Mouse (Mus musculus) heart, postnatal 10 days (tissue): ENCODE measurements around the gene Pla2g4b. TPM values are rescaled to one million over a fixed set of nuclear protein-coding genes. Genes with fewer than 3 reads are reported as not detected.

Experiments
- DNase-seq, 2 experiments: peaks; one replicate each; pipeline ENCODE4 v3.0.0; 2021
- intact Hi-C: fragments of 180-260 bp; cut with DNase I; formaldehyde crosslinking; loops from one replicate; pipeline ENCODE4 v1.15.1; 2025
- total RNA-seq, 2 experiments: library from RNA; stranded (reverse); gene quantifications; 2 replicates each; pipeline ENCODE4 v1.2.3; 2021

Pla2g4b gene
- total RNA-seq, 2 experiments from 2014 or later, result 1.7 to 1.8 TPM

DNA sequence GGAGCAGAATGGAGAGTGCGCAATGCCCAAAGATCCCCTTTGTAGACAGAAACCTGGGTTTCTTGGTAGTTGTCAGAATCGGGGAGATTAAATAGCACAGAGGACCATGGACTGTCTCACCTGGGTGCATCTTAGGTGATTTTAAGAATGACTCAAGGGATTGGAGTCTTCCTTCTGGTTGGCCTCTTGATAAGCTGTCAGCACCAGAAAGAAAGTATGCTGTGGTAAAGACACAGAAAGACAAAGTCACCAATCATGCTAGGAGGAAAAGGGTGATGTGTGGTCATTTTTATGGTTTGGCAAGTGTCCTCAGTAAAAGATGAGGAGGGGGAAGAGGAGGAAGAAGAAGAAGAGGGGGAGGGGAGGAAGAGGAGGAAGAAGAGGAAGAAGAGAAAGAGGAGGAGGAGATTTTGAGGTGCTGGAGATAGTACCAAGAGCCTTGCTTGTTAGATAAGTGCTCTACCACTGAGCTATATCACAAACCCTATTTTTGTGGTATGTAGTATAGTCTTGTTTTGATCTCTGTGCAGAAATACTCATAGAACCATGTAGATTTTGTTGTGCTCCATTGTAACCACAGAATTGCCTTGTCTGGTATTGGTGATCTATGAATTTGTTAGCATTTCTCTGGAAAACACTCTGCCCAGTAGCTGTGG is 19.3 kb upstream of the Pla2g4b start:
- intact Hi-C loops, result loop anchor here (2.0 kb wide), 1 partner anchor 215 kb away; no protein-coding TSS in a partner anchor
- DNase-seq, result no peak

DNA sequence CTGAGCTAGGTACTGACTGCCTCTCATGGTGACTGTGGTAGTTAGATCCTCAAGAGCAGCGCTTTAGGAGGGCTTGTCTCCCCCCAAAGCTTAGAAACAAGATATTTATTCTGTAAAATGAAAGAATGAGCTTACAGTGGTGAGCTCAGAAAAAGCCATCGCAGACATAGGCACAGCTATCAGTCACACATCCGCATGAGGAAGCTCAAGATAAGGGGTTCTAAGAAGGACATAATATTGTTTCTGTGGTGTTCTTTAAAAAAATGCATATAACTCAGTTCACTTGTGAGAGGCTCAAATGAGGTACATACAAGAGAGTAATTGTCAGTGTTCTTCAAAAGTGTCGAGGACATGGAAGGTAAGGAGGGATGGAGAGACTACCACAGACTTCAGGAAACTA is 17.3 kb upstream of the Pla2g4b start:
- DNase-seq, result no peak
- intact Hi-C loops, result no loop called here

DNA sequence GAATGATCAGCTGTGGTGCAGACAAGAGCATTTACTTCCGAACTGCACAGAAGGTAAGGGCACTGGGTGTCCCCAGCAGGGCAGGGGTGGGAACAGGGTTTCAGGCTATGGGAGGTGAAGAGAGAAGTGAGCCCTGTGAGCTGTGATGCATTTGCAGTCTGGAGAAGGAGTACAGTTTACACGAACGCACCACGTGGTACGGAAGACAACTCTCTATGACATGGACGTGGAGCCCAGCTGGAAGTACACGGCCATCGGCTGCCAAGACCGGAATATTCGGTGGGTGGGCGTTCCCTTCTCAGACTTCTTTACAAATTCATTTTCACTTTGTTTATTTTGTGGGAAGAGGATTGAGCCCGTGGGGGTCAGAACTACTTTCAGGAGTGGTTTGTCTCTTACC is 15.6 kb upstream of the Pla2g4b start:
- intact Hi-C loops, result no loop called here
- DNase-seq, result no peak

DNA sequence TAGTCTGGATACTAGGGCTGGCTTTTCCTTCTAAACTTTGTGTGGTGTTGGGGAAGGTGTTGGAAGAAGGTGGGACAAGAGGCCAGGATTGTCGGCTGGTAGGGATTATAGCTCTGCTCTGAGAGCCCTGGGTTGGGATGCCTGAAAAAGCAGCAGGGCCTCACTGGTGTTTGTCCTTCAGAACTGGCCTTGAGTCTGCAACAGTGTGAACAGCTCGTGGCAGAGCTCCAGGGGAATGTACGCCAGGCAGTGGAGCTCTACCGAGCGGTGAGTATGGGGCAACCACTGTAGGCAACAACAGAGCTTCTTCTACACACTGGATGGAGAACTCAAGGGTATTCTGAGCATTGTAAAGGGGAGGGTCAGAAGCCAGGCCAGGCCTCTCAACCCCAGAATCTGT is 8.9 kb upstream of the Pla2g4b start:
- intact Hi-C loops, result no loop called here
- peak; percentile 66 to 79 for DNase-seq

DNA sequence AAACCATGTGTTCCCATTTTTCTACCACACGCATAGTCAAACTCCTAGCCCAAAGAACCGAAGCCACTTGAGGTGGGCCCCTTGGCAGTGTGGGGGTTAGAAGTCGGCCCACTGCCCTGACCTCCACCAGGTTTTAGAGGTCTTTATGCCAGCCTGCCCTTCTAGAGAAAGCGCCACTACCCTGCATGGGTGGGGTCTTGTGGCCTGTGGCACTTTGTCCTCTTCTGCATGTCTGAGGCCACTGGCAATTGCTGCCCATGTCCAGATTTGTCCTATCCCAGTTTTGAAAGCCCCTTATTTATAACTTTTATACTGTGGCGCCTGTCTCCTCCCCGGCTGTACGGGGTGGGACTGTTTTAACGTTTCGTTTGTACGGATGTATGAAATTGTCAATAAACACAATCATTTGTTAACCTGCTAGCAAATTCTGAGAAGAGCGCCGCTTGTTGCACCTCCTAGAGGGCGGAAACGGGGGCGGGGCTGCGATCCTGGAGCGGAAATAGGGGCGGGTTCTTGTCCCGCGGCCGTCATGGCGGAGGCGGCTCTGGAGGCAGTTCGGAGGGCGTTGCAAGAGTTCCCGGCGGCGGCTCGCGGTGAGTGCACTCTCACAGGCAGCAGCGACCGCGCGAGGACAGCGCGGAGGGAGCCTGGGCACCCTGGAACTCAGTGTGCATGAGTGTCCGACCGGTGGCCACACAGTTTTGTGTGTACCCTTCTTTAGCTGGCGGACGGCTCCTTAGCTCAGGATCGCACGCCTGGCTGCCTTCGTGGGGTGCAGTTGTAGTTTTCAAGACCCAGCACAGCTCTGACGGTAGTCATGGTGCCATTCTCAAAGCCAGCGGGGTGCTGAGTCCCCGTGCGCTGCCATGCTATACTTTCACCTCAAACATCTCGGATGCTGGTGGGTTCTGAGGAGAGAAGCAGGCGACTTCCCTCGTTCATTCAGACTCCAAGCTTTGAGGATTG is 6.0 kb upstream of the Pla2g4b start, which contains the start of the genes Jmjd7 and Gm28042:
Jmjd7 (plus strand) TSS at position 500 of the 966 bp plus-strand sequence.
Gm28042 (plus strand) TSS at position 510 of the 966 bp plus-strand sequence.
- intact Hi-C loops, result no loop called here
- peak; percentile 95 to 96 for DNase-seq

DNA sequence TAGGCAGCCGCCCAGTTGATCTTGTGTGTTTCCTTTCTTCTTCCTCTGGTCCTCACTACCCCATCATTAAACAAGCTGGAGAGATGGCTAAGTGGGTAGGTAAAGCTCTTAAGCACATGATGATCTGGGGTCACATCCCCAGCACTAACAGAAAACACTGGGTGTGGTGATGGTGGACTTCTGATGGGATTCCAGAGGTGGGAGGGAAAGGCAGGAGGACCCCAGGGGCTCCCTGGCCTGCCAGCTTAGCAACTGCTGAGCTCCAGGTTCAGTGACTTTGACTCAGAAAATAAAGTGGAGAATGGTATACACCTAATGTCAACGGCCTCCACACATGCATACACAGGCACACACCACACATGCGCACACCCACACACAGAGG is 5.3 kb upstream of the Pla2g4b start:
- intact Hi-C loops, result no loop called here

DNA sequence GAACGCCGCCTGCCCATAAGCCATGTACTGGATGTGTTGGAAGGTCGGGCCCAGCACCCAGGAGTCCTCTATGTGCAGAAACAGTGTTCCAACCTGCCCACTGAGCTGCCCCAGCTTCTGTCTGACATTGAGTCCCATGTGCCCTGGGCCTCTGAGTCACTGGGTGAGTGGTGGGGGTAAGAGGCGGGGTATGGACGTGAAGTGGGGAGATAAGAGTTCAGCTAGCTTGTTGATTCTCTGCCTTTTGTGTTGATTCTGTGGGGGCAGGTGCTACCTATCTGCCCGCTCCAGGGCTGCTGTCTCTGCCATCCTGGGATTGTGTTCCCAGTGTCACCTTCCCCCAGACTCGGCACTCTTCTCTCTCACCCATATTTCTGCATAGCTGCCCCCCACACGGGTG is 2.8 kb upstream of the Pla2g4b start:
- intact Hi-C loops, result no loop called here
- DNase-seq, result no peak

More for the DNA sequence above, 5.3 kb upstream of the Pla2g4b start:
- DNase-seq, result no peak

DNA sequence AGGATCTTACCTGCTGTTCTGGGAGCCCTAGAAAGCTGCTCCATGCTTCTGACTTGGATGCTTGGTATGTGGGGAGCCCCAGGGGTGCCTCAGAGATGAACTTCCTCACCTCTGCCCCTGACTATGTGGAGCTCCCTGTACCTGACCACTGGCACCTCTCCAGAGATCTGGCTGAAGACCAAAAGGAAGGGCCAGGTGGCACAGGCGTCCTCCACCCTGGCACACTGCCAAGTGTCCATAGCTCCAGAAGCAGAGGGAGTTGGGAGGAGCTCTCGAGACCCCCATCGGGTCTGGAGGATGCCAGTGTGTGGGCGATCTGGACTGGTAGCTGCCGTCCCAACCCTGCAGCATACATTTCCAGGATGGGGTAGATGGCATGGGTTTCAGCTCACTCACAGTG is 509 bp downstream of the Pla2g4b start:
- DNase-seq, result no peak
- intact Hi-C loops, result no loop called here

DNA sequence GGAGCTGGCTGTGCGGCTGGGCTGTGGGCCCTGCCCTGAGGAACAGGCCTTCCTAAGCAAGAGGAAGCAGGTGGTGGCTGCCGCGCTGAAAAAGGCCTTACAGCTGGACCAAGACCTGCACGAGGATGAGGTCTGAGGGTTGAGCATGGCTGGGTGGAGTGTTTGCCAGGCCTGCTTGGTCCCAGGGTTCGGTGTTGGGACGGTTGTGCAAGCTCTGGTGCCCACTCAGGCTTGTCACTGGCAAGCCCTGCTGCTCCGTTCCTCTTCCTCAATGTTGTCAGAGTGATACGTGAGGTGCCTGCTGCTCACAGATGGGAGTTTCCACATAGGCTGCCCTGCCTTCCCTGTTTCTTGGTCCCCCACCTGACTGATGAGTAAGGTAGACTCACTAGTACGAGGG is 4.5 kb downstream of the Pla2g4b start:
- DNase-seq, result no peak
- intact Hi-C loops, result no loop called here

DNA sequence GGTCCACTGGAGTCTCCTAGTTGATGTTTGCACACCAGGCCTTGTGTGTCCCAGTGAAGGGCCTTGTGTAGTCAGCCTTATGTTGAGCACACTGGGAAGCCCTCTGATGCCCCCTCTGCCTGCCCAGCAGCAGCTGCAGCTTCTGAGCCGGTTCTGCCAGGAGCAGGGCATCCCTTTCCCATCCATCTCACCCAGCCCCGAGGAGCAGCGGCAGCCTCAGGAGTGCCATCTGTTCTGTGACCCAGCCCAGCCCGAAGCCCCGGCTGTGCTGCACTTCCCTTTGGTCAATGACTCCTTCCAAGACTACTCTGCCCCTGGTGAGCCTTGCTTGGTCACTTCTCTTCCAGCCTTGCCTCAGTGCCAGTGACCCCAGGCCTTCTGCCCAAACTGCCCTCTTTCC is 7.8 kb downstream of the Pla2g4b start:
- DNase-seq, result no peak
- intact Hi-C loops, result no loop called here

DNA sequence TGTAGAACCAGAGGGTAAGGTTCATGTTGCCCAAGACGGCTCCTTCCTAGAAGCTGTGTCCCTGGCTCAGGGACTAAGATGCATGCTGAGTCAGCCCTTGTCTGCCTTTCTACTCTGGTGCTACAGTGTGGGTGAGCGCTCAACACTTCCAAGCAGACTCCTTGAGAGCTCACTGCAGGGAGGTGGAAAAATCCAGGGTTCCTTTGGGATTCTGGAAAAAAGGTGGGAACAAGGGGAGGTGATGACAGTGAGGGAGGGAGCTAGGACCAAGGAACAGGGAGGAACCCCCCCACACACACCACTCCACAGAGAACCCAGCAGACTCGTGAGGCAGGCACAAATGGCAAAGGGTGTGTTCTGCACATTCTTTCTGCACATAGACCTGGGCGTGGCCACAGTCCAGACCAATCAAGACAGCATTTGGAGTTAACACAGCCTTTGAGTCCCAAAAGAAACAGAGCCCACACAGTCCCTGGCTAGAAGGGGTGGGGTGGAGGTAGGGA is 10.9 kb downstream of the Pla2g4b start:
- intact Hi-C loops, result no loop called here
- DNase-seq, result no peak

DNA sequence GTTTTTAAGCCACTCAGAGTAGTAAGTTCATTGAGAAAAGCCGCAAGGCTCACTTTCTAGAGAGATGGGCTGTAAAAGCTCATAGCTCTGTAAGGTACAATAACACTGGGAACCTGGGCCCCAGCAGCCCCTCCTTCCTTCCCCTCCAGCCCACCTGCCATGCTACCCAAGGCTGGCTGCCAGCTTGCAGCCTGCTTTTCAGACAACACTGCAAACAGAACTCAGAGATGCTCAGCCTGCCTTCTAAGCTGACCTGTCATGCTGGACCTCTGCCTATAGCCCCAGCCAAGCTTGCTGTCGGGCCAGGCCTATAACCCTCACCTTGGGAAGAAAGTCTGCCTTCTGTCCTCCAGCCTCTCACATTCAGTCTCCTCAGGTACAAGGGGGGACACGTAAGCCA is 11.5 kb downstream of the Pla2g4b start:
- DNase-seq, result no peak
- intact Hi-C loops, result no loop called here

DNA sequence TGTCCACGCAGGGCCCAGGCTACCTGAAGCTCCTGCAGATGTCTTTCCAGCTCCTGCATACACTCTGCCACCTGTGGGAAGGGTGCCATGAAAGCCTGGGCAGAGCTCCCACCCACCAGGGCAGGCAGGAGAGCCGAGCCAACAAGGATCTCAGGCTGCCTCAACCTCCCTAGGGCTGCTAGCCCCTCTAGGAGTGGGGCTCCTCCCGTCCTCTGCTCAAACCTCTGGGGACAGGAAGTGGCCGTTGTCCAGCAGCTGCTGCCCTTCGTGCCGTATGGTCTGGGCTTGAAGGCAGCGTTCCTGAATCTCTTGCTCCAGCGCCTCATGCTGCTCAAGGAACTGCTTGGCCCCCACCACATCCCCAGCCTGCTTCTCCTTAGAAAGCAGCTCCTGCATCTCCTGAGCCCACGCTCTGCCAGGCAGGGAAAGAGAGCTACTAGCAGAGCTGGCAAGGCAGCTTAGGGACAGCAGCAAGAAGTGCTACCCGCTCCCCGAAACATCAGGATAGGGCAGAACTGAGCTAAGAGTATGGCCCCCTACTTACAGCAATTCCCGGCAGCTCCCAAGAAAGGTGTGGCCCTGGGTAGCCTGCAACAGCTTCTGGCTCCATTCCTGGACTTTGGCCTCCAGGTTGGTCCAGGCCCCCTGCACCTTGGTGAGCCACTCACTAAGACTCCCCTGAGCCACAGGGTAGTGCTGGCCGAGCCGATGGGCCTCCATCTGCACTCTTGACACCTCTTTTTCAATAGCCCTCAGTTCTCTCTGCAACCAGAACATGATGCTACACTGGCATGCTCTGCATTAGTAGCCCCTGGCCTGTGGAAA is 13.5 kb downstream of the Pla2g4b start:
- no peak for DNase-seq
- intact Hi-C loops, result no loop called here

DNA sequence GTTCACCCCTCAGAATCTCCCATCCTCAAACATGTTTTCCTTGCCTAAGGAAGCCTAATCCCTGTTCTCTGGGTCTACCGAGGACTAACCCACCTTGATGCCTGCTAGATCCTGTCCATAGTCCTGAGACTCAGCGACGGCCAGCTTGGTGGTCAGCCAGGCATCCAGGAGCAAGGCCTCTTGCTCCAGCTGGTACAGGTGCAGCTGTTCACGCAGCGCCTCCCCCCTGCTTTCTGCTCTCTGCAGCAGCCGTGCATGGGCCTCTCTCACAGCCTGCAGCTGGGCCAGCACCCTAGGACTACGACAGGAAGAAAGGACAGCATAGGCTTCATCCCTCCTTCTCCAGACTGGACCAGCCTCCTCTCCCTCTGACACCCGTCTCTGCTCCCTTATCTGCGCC is 15.0 kb downstream of the Pla2g4b start:
- no peak for DNase-seq
- intact Hi-C loops, result no loop called here

DNA sequence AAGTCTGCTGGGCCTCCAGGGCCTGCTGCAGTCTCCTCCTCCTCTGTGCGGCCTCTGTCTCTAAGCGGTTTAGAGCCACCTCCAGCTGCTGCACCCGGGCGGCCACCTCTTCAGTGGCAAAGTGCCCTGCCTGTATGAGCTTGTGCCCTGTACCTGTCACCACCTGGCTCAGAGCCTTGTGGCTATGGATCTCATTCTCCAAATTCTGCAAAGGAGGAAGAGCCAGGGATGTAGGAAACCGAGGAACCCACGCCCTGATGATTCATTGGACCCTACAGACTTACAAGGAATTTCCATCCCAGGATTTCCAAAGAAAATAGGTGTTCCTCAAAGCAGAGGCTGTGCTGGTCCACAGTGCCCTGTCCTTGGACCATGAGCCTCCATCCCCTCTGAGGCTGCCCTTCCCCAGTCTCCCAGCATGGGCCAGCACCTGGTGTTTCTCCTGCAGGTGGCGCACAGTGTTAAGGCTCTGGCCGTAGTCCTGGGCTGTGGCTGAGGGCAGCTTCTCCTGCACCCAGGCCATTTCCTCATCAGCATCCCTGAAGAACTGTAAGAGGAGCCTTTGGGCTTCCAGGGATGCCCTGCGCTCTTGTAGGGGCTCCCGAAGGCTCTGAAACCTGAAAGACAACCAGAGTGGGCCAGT is 16.5 kb downstream of the Pla2g4b start:
- DNase-seq, result peak; percentile 64 to 69
- intact Hi-C loops, result loop anchor here (1.0 to 2.0 kb wide), 2 partner anchors 17 to 120 kb away; no protein-coding TSS in a partner anchor

DNA sequence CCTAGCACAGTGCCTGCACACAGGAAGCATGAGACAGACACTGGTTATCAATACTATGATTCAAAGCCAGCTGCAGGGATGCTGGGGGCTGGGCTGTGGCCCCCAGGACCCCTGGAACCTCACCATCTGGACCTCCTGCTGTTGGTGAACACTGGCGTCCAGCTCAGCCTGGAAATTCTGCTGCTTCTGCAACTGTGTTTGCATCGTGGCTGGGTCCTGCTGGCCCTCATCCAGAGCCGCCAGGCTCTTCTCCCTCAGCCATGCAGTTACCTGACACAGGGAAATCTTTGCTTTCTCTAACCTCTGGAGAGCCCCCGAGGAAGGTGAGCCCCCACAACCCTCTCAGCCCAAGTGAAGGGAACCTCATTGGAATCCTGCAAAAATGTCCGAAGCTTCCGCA is 18.2 kb downstream of the Pla2g4b start:
- no peak for DNase-seq
- intact Hi-C loops, result loop anchor here (2.0 kb wide), 1 partner anchor 15 kb away; no protein-coding TSS in a partner anchor

DNA sequence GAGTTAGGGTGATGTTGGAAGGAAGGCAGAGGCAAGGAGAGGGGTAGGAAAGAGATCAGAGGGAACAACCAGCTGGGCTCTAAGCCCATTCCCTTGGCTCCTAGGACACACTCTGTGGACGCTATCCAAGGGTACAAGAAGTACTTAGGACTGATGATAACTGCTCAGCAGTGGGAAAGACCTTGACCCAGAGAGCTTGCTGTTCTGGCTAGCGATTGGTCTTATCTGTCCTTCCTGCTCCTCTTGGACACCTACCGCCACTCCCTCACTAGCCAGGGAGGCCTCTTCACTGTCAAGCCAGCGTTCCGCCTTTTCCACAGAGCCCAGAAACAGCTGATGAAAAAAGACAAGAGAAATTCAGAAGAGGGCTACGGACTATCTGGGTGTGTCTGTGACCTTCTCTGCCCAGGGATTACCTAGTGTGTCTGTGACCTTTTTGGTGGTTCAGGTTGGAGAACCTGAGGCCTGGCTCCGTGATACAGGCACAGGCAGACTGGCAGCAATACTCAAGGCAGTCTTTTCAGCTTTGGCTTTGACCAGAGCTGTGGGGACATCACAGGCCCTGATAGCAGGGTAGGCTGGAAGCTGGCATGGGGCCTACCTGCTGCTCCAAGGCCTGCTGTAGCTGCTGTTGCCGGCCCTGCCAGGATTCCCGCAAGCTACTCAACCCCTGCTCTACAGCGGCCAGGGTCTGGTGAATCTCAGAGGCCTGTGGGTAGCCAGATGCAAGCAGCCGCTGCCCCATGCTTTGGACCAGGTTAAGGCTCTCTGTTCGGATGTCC is 21.7 kb downstream of the Pla2g4b start:
- DNase-seq, result peak; percentile 50 to 70
- intact Hi-C loops, result no loop called here

DNA sequence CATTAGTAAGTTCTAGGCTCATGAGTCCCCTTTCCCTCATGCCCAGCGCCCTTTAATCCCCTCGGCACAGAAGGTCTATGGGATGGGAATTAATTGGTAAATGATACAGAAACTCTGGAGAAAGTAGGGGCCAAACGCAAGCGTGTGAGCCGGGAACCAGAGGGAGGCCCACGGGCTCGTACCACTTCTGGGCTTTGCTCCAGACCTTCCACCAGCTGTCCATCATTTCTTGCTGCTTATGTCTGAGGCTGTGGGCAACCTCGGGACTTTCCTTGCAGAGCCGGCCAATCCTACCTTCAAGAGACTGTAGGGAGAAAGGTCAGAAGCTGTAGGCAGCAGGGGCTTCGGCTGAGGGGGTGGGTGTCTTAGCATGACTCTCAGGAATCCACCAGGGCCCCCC is 22.7 kb downstream of the Pla2g4b start:
- intact Hi-C loops, result no loop called here
- no peak for DNase-seq

DNA sequence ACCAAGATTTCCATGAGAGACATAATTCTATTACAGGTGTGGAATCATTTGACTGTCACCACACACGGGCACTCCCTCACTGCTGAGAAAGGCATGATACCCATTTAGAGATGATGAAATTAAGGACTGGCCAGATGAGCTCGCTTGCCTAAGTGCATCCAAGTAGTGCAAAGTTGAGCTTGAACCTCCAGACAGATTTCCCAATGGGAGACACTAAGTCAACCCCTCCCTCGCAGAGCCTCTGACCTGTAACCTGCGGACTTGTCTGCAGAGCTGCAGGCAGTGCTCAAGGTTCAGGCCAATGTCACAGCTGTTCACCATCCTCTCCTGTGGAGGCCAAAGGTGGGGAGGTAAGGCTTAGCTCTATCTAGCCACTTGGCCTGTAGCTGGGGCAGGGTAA is 25.6 kb downstream of the Pla2g4b start:
- intact Hi-C loops, result no loop called here
- DNase-seq, result no peak
